Comparison of ENCODE assay signal across 26 mouse cellular contexts in genomic region chr1:54799421-54799820, GRCm38 (mm10).
A peak's percentile ranks its signal among the peaks of the same experiment; 100 is the strongest.
DNase-seq lines count a peak whose midpoint lies in the region; ATAC-seq and TF ChIP-seq lines count a peak whose summit lies in the region.
"Had no signal": no experiment of that assay in that cellular context is flagged by ENCODE, and none has a peak within 500 bp of the region (broad histone marks: within the 10 kb centered on the region; RNA-seq: fewer than 3 reads in every experiment).

No protein-coding gene starts in this region.

- no peaks in the 10 kb centered on the region for H3K27me3 ChIP-seq in lung, embryonic 15.5 days
- H3K27me3 ChIP-seq in forebrain, embryonic 13.5 days = no peaks in the 10 kb centered on the region
- H3K27me3 ChIP-seq: CH12.LX; embryonic facial prominence, embryonic 15.5 days; forebrain, embryonic 15.5 days; heart, embryonic 12.5 days; limb, embryonic 12.5 days; midbrain, embryonic 15.5 days; neural tube, embryonic 13.5 days had no signal

- 27% methylated on average over 1 of the region's 1 CpGs for WGBS in lung, embryonic 15.5 days
- whole genome bisulfite sequencing in forebrain, embryonic 13.5 days = 87% methylated on average over 1 of the region's 1 CpGs

- no peak for TF ChIP-seq CTCF in embryonic fibroblast, embryonic 13.5 days (IDR thresholded peaks at IDR 0.05; ENCODE audit: borderline replicate concordance, insufficient read depth, low read length)

- H3K4me2 ChIP-seq in lung, embryonic 15.5 days = no peak overlapping the region
- no peak overlapping the region for H3K4me2 ChIP-seq in forebrain, embryonic 13.5 days
- H3K4me2 ChIP-seq: embryonic facial prominence, embryonic 15.5 days; forebrain, embryonic 15.5 days; heart, embryonic 12.5 days; hindbrain, embryonic 14.5 days; limb, embryonic 12.5 days; liver, embryonic 11.5 days; midbrain, embryonic 15.5 days; neural tube, embryonic 13.5 days had no signal

- no peak for DNase-seq in lung, postnatal 14 days
- DNase-seq in Muller cell, postnatal 12 days (ENCODE audit: inconsistent ontology term) = peak; percentile 52
- DNase-seq in gastrocnemius, adult 8-10 months (ENCODE audit: low spot score in 2 of 2) = no peak
- no peak for DNase-seq in adipocyte (ENCODE audit: low spot score)
- DNase-seq: adrenal gland, postnatal 36 days; cerebellum, adult 2 months; cerebellum, postnatal 14 days; gastrocnemius, postnatal 36 days; heart, adult 2 months; kidney, postnatal 14 days; thymus, adult 2 months; thymus, postnatal 36 days had no signal

- no peaks in the 10 kb centered on the region for H3K9me3 ChIP-seq in lung, embryonic 15.5 days
- H3K9me3 ChIP-seq in forebrain, embryonic 13.5 days (replicated peaks) = no peaks in the 10 kb centered on the region
- H3K9me3 ChIP-seq: embryonic facial prominence, embryonic 15.5 days; forebrain, embryonic 15.5 days; heart, embryonic 12.5 days; limb, embryonic 12.5 days; midbrain, embryonic 10.5 days; midbrain, embryonic 15.5 days; neural tube, embryonic 13.5 days had no signal

- H3K27ac ChIP-seq in lung, embryonic 15.5 days = no peak overlapping the region
- peak overlapping the region; percentile 85 for H3K27ac ChIP-seq in embryonic fibroblast, embryonic 13.5 days (ENCODE audit: insufficient read depth, low read length)
- no peak overlapping the region for H3K27ac ChIP-seq in forebrain, embryonic 13.5 days
- H3K27ac ChIP-seq: embryonic facial prominence, embryonic 15.5 days; forebrain, embryonic 15.5 days; heart, adult 2 months; hindbrain, embryonic 14.5 days; limb, embryonic 12.5 days; midbrain, embryonic 10.5 days; midbrain, embryonic 15.5 days; neural tube, embryonic 13.5 days had no signal

- peaks cover 18% of the 10 kb centered on the region for H3K4me1 ChIP-seq in lung, embryonic 15.5 days
- peaks cover 3% of the 10 kb centered on the region; the same call in 1 of the 2 replicates for H3K4me1 ChIP-seq in embryonic fibroblast, embryonic 13.5 days (ENCODE audit: control insufficient read depth, insufficient read depth, low read length)
- peaks cover 3% of the 10 kb centered on the region; the same call in 1 of the 2 replicates for H3K4me1 ChIP-seq in forebrain, embryonic 13.5 days
- H3K4me1 ChIP-seq: midbrain, embryonic 10.5 days; midbrain, embryonic 15.5 days had no signal

- peak; percentile 67; the same call in 1 of the 2 replicates for ATAC-seq in lung, embryonic 15.5 days (ENCODE audit: borderline replicate concordance, extremely low read depth, low FRiP score, low TSS enrichment)
- ATAC-seq in forebrain, embryonic 13.5 days = no peak
- ATAC-seq: forebrain, embryonic 15.5 days; intestine, postnatal 0 days; midbrain, embryonic 15.5 days had no signal

- no peak for TF ChIP-seq POLR2A in embryonic fibroblast, embryonic 13.5 days (IDR thresholded peaks at IDR 0.05; ENCODE audit: low read depth, low read length)

- H3K4me3 ChIP-seq in lung, embryonic 15.5 days = no peak overlapping the region
- H3K4me3 ChIP-seq in embryonic fibroblast, embryonic 13.5 days (ENCODE audit: insufficient read depth, low read length) = no peak overlapping the region
- no peak overlapping the region for H3K4me3 ChIP-seq in forebrain, embryonic 13.5 days
- H3K4me3 ChIP-seq: embryonic facial prominence, embryonic 15.5 days; forebrain, embryonic 15.5 days; heart, adult 2 months; heart, embryonic 12.5 days; limb, embryonic 12.5 days; midbrain, embryonic 10.5 days; midbrain, embryonic 15.5 days; neural tube, embryonic 13.5 days had no signal

- no peaks in the 10 kb centered on the region for H3K36me3 ChIP-seq in lung, embryonic 15.5 days
- H3K36me3 ChIP-seq in forebrain, embryonic 13.5 days (ENCODE audit: poor library complexity, severe bottlenecking) = no peaks in the 10 kb centered on the region
- H3K36me3 ChIP-seq: embryonic facial prominence, embryonic 15.5 days; forebrain, embryonic 15.5 days; heart, embryonic 12.5 days; limb, embryonic 12.5 days; midbrain, embryonic 10.5 days; midbrain, embryonic 15.5 days; neural tube, embryonic 13.5 days had no signal

- H3K9ac ChIP-seq in lung, embryonic 15.5 days = no peak overlapping the region
- H3K9ac ChIP-seq in forebrain, embryonic 13.5 days = no peak overlapping the region
- H3K9ac ChIP-seq: embryonic facial prominence, embryonic 15.5 days; forebrain, embryonic 15.5 days; heart, embryonic 12.5 days; hindbrain, embryonic 14.5 days; limb, embryonic 12.5 days; midbrain, embryonic 15.5 days; neural tube, embryonic 13.5 days had no signal
